Mouse (Mus musculus) ES-Bruce4 (cell line): ENCODE results near the gene Gal. TPM values are rescaled to one million over a fixed set of nuclear protein-coding genes. Genes with fewer than 3 reads are reported as not detected.
A peak's percentile ranks its signal among the peaks of the same experiment; 100 is the strongest.

Experiments
- H3K27ac ChIP-seq: 2 replicates; pipeline ENCODE4 v1.5.1; 2012; ENCODE audit warnings: low read length, inconsistent platforms; ENCODE audit not compliant: insufficient read depth
- H3K27me3 ChIP-seq: 2 replicates; pipeline ENCODE4 v1.6.1; 2012; ENCODE audit warnings: mild to moderate bottlenecking, low read length, inconsistent platforms; ENCODE audit not compliant: control insufficient read depth, poor library complexity, insufficient read depth, severe bottlenecking
- H3K36me3 ChIP-seq: 2 replicates; pipeline ENCODE4 v1.6.1; 2012; ENCODE audit warnings: inconsistent platforms, mild to moderate bottlenecking, low read length, moderate library complexity; ENCODE audit not compliant: control insufficient read depth, poor library complexity, insufficient read depth, severe bottlenecking
- H3K4me1 ChIP-seq: one replicate; pipeline ENCODE4 v1.8.1; 2011; ENCODE audit warnings: low read length; ENCODE audit not compliant: control insufficient read depth, insufficient read depth
- H3K4me3 ChIP-seq: 2 replicates; pipeline ENCODE4 v1.5.1; 2011; ENCODE audit warnings: low read depth, mild to moderate bottlenecking, low read length
- H3K9ac ChIP-seq: 2 replicates; pipeline ENCODE4 v1.6.1; 2012; ENCODE audit warnings: low read depth, mild to moderate bottlenecking, inconsistent platforms; ENCODE audit not compliant: poor library complexity, severe bottlenecking
- H3K9me3 ChIP-seq: replicated peaks from 2 replicates; pipeline ENCODE4 v1.6.1; 2012; ENCODE audit warnings: mild to moderate bottlenecking, low read length, inconsistent platforms; ENCODE audit not compliant: control insufficient read depth, poor library complexity, insufficient read depth, severe bottlenecking
- CTCF ChIP-seq: IDR thresholded peaks from one replicate; pipeline ENCODE4 v1.8.1; 2011; ENCODE audit warnings: low read depth, low read length
- EP300 ChIP-seq: IDR thresholded peaks from 2 replicates; pipeline ENCODE4 v1.6.1; 2011; ENCODE audit warnings: low read depth, low read length; ENCODE audit not compliant: insufficient read depth
- POLR2A ChIP-seq: IDR thresholded peaks from one replicate; pipeline ENCODE4 v1.8.1; 2011; ENCODE audit warnings: low read length; ENCODE audit not compliant: insufficient read depth
- polyA plus RNA-seq: library from polyadenylated mRNA; stranded (reverse); fragments of >200 nt; gene quantifications from 2 replicates; pipeline ENCODE4 v1.2.4, GENCODE M21; 2011; ENCODE audit warnings: low read depth; ENCODE audit not compliant: missing spikeins, insufficient read depth, insufficient read length

The Gal gene
- polyA plus RNA-seq, 1 experiment, result 2.5 TPM

DNA sequence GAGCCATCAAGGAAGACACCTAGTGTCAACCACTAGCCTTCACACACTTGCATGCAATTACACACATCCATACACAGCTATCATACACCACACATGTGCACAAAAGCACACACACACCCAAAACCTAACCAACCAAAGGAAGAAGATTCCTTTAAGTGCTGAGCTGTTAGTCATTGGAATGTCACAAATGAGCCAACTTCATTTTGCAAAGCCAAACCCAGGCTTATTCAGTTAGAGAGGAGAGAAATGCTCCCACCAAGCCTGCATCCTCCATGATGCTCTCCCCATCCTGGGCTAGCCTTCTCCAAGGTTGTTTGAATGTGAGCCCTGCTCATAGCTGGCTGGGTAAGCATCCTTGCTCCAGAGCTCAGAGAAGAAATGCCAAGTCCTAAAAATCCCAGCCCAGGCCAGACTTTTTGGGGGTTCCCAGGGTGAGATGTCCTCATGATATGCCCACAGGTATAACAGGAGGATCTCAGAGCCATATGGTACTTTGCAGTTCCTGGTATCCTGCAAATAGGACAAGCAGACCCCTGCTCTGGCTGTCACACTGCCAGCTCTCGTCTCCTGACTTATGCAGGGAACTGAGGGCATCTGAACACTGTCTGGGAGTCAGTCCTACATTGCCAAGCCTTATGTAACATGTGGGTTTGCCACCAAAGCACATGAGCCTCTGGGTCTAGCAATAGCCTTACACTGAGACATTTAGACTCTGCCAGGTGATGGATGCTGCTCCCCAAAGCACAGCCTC lies 8.6 kb downstream of the Gal start:
- Histone ChIP-seq H3K27me3 (no peaks in the 10 kb centered on the region), H3K9ac (no peak overlapping the region), H3K4me3 (no peak overlapping the region), H3K27ac (no peak overlapping the region), H3K36me3 (no peaks in the 10 kb centered on the region), H3K4me1 (no peaks in the 10 kb centered on the region), H3K9me3 (no peaks in the 10 kb centered on the region)
- TF ChIP-seq EP300 (no peak), POLR2A (no peak)

DNA sequence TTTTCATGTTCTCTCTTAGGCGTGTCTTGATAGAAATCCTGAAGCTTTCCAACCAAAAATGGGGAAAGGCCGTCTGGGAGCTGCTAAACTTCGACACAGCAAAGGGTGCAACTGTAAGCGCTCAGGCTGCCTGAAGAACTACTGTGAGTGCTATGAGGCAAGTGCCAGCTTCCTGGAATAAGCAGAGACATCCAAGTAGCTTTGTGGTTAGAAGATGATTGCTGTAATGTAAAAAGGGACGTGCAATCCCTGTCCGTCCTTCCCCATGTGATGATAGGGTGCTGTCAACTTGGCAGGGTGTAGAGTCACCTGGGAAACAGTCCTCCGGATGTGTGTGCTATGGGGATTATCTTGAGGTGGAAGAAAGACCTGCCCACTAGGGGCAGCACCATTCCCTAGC lies 10.3 kb downstream of the Gal start:
- H3K4me3 ChIP-seq, result no peak overlapping the region
- TF ChIP-seq EP300, result no peak
- peak; percentile 4 for TF ChIP-seq CTCF
- no peak for TF ChIP-seq POLR2A

DNA sequence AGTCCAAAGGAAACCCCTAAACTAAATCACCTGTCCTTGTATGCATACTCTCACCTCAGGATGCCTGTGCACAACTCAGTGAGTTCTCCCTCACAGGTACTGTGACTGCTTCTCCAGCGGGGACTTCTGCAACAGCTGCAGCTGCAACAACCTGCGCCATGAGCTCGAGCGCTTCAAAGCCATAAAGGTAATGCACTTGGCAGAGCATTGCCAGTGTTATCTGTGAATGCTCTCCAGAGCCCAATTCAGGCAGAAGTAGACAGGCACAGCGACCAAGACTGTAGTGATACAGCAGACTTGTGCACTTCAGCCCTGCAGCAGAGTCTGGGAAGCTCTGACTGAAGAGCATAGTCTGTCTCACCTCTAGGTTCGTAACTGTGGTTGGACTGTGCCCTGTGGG lies 12.0 kb downstream of the Gal start:
- TF ChIP-seq CTCF (no peak), EP300 (no peak), POLR2A (no peak)
- H3K27ac ChIP-seq, result no peak overlapping the region
- H3K36me3 ChIP-seq, result no peaks in the 10 kb centered on the region
- no peak overlapping the region for H3K9ac ChIP-seq
- H3K4me3 ChIP-seq, result no peak overlapping the region
- H3K4me1 ChIP-seq, result no peaks in the 10 kb centered on the region
- no peaks in the 10 kb centered on the region for H3K27me3 ChIP-seq
- H3K9me3 ChIP-seq, result no peaks in the 10 kb centered on the region

More for the DNA sequence above, 10.3 kb downstream of the Gal start:
- H3K4me1 ChIP-seq, result no peaks in the 10 kb centered on the region
- H3K27ac ChIP-seq, result no peak overlapping the region
- no peaks in the 10 kb centered on the region for H3K36me3 ChIP-seq
- no peak overlapping the region for H3K9ac ChIP-seq
- H3K27me3 ChIP-seq, result no peaks in the 10 kb centered on the region
- no peaks in the 10 kb centered on the region for H3K9me3 ChIP-seq

DNA sequence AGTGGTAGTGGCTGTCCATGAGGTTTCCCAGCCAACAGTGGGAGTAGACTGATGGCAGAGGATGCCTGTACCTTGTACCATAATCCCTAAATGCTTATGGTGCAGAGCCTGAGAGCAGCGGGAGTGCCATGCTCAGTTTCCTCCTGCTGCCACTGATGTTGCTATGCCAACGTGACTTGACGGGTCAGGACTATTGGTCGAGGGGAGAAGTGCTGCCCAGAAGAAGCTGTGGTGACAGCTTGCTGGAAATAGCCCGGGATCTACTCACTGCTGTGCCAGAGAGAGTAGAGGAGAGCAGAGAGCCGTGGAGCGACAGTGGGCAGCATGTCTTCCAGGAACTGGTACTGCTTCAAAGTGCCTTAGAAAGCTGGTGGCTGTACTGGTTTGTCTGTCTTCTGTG lies 12.4 kb downstream of the Gal start:
- H3K36me3 ChIP-seq, result no peaks in the 10 kb centered on the region
- H3K9ac ChIP-seq, result no peak overlapping the region
- TF ChIP-seq CTCF, result no peak
- no peak for TF ChIP-seq POLR2A
- TF ChIP-seq EP300, result no peak
- H3K4me3 ChIP-seq, result no peak overlapping the region
- no peaks in the 10 kb centered on the region for H3K27me3 ChIP-seq
- H3K27ac ChIP-seq, result no peak overlapping the region
- H3K9me3 ChIP-seq, result no peaks in the 10 kb centered on the region
- H3K4me1 ChIP-seq, result no peaks in the 10 kb centered on the region

DNA sequence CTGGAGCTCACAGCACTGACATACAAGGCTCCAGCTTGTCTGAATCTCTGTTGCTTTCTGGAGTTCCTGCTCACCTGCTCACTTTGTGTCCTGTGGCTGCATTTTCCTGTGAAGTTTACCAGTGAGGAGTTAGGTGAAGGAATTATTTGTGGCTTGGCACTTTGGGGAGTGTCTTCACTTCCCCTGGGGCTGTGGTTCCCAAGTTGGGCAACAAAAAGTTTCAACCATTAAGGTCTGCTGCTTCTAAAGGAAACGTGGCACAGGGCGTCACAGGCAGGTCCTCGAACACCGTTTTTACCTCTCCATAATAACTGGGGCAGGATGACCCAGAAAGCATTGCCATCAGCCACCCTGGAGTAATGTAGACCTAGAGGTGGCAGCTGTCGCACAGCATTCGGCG lies 12.8 kb downstream of the Gal start:
- Histone ChIP-seq H3K9me3 (no peaks in the 10 kb centered on the region), H3K4me3 (no peak overlapping the region), H3K4me1 (no peaks in the 10 kb centered on the region), H3K36me3 (no peaks in the 10 kb centered on the region), H3K27me3 (no peaks in the 10 kb centered on the region), H3K9ac (no peak overlapping the region), H3K27ac (no peak overlapping the region)
- TF ChIP-seq POLR2A, result no peak
- TF ChIP-seq CTCF, result no peak
- TF ChIP-seq EP300, result no peak

DNA sequence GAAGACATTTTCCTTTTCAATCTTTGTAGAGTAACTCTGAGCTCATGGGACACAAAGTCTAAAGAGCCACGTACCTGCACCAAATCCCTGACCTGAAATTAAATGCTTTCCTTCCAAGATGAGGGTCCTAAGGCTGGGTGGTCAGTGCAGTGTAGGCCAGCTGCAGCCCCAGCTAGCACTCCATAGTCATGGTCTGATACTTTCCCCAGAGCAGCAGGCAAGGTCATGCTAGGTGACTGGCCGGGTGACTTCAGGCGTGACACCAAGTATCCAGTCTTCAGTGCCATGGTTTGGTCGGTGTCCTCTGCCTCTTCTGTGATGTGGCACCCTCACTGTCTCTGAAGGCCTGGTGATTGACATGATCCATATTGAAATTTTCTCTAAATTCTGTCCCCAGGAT lies 14.3 kb downstream of the Gal start:
- no peaks in the 10 kb centered on the region for H3K36me3 ChIP-seq
- no peak overlapping the region for H3K4me3 ChIP-seq
- no peak overlapping the region for H3K9ac ChIP-seq
- no peaks in the 10 kb centered on the region for H3K4me1 ChIP-seq
- no peaks in the 10 kb centered on the region for H3K9me3 ChIP-seq
- no peak for TF ChIP-seq POLR2A
- no peak for TF ChIP-seq EP300
- no peak for TF ChIP-seq CTCF
- H3K27me3 ChIP-seq, result no peaks in the 10 kb centered on the region
- no peak overlapping the region for H3K27ac ChIP-seq
